Mouse (Mus musculus) MEL (cell line): ENCODE results near the gene Gm11168. TPM values are rescaled to one million over a fixed set of nuclear protein-coding genes. Genes with fewer than 3 reads are reported as not detected.
A peak's percentile ranks its signal among the peaks of the same experiment; 100 is the strongest.
"Not testable (repeated sequence)": the region's sequence is repeated elsewhere in the genome, so short reads cannot be mapped to it uniquely, and the experiment has no call there.

Experiments used
- DNase-seq: peaks from one replicate; pipeline ENCODE4 v3.0.0; 2011; ENCODE audit warnings: low read depth, low spot score
- H3K27ac ChIP-seq: 2 replicates; pipeline ENCODE4 v1.5.1; 2012; ENCODE audit warnings: low read depth, mild to moderate bottlenecking, control low read depth, low read length, moderate library complexity; ENCODE audit not compliant: control insufficient read depth
- H3K27me3 ChIP-seq, 2 experiments: fragments of 150-350 bp in 1 of 2; sonication (generic) in 1 of 2; 2 replicates each; pipeline ENCODE4 v1.6.1; 2012; ENCODE audit warnings: low read length in 2 of 2, mild to moderate bottlenecking in 2 of 2, improper control_type of control experiment in 1 of 2, moderate library complexity in 1 of 2; ENCODE audit not compliant: insufficient read depth in 2 of 2, control insufficient read depth in 1 of 2
- H3K36me3 ChIP-seq, 2 experiments: 2 replicates each; pipeline ENCODE4 v1.6.1; 2012 to 2014; ENCODE audit warnings: low read length in 2 of 2, improper control_type of control experiment in 1 of 2, inconsistent platforms in 1 of 2, mild to moderate bottlenecking in 1 of 2; ENCODE audit not compliant: insufficient read depth in 2 of 2, control insufficient read depth in 1 of 2
- H3K4me1 ChIP-seq, 2 experiments: fragments of 150-350 bp in 1 of 2; sonication (generic) in 1 of 2; 2 replicates each; pipeline ENCODE4 v1.6.1; 2012; ENCODE audit warnings: low read length in 2 of 2, improper control_type of control experiment in 1 of 2, mild to moderate bottlenecking in 1 of 2; ENCODE audit not compliant: insufficient read depth in 2 of 2, control insufficient read depth in 1 of 2
- H3K4me3 ChIP-seq, 2 experiments: fragments of 150-350 bp in 1 of 2; sonication (generic) in 1 of 2; 2 replicates each; pipeline ENCODE4 v1.5.1; 2012; ENCODE audit warnings: low read depth in 2 of 2, low read length in 2 of 2, mild to moderate bottlenecking in 2 of 2, moderate library complexity in 2 of 2, control low read depth in 1 of 2, improper control_type of control experiment in 1 of 2; ENCODE audit not compliant: control insufficient read depth in 1 of 2, insufficient read depth in 1 of 2
- H3K79me2 ChIP-seq: 2 replicates; pipeline ENCODE4 v1.6.1; 2012; ENCODE audit warnings: mild to moderate bottlenecking, low read length, moderate library complexity; ENCODE audit not compliant: control insufficient read depth, poor library complexity, insufficient read depth
- H3K9ac ChIP-seq: 2 replicates; pipeline ENCODE4 v1.6.1; 2012; ENCODE audit warnings: low read depth, mild to moderate bottlenecking, control low read depth, low read length, moderate library complexity; ENCODE audit not compliant: control insufficient read depth, poor library complexity, severe bottlenecking
- H3K9me3 ChIP-seq: fragments of 150-350 bp; sonication (generic); replicated peaks from 2 replicates; pipeline ENCODE4 v1.6.1; 2012; ENCODE audit warnings: mild to moderate bottlenecking, low read length, improper control_type of control experiment, moderate library complexity; ENCODE audit not compliant: insufficient read depth
- polyA plus RNA-seq, 2 experiments: library from polyadenylated mRNA; stranded (reverse) in 1 of 2; unstranded in 1 of 2; fragments of >175 nt in 1 of 2; fragments of >200 nt in 1 of 2; gene quantifications; 2 replicates each; pipeline versions ENCODE4 v1.2.1 to v1.2.4; 2012; ENCODE audit warnings: low replicate concordance in 2 of 2, low read depth in 1 of 2; ENCODE audit not compliant: insufficient read length in 2 of 2, insufficient read depth in 1 of 2, missing spikeins in 1 of 2
- total RNA-seq: library from RNA; depleted of rRNA; stranded (reverse); fragments of 300-350 nt; gene quantifications from 2 replicates; pipeline ENCODE4 v1.2.3, GENCODE M21; 2012; rRNA removed

Gene Gm11168
- total RNA-seq (0.31 and 0.52 TPM in 2 replicates), polyA plus RNA-seq (not detected)

- not testable (repeated sequence) for H3K4me3 ChIP-seq, H3K27ac ChIP-seq, H3K9me3 ChIP-seq, DNase-seq, H3K27me3 ChIP-seq, H3K4me1 ChIP-seq, H3K9ac ChIP-seq, H3K36me3 ChIP-seq, H3K79me2 ChIP-seq
Observed at GRCm38 (mm10) chr9:3002794-3003396, at the start of gene Gm11168. Gene Gm11168 (plus strand): TSS chr9:3003346.

GRCm38 (mm10) chr9:3000445-3000972, 2.6 kb upstream of the Gm11168 start, which contains the start of gene Gm10722:
Gene Gm10722 (plus strand): TSS chr9:3000922.
- not testable (repeated sequence) for H3K4me3 ChIP-seq, H3K27ac ChIP-seq, H3K79me2 ChIP-seq, H3K27me3 ChIP-seq, H3K36me3 ChIP-seq, H3K9me3 ChIP-seq, H3K9ac ChIP-seq, H3K4me1 ChIP-seq
- peak; percentile 73 for DNase-seq

GRCm38 (mm10) chr9:3001006-3001405, 2.1 kb upstream of the Gm11168 start:
- not testable (repeated sequence) for H3K9ac ChIP-seq, H3K9me3 ChIP-seq, H3K4me1 ChIP-seq, H3K4me3 ChIP-seq, H3K27me3 ChIP-seq, H3K36me3 ChIP-seq, H3K79me2 ChIP-seq, H3K27ac ChIP-seq, DNase-seq

- peak; percentile 42 for DNase-seq
- not testable (repeated sequence) for H3K4me3 ChIP-seq, H3K36me3 ChIP-seq, H3K27ac ChIP-seq, H3K9me3 ChIP-seq, H3K27me3 ChIP-seq, H3K79me2 ChIP-seq, H3K4me1 ChIP-seq, H3K9ac ChIP-seq
Observed at GRCm38 (mm10) chr9:3001948-3002659, 1.0 kb upstream of the Gm11168 start.

- not testable (repeated sequence) for H3K79me2 ChIP-seq, DNase-seq, H3K36me3 ChIP-seq, H3K4me3 ChIP-seq, H3K9ac ChIP-seq, H3K4me1 ChIP-seq, H3K27me3 ChIP-seq, H3K27ac ChIP-seq, H3K9me3 ChIP-seq
Observed at GRCm38 (mm10) chr9:3006179-3006578, 3.0 kb downstream of the Gm11168 start.

GRCm38 (mm10) chr9:3006636-3007035, 3.5 kb downstream of the Gm11168 start:
- H3K9ac ChIP-seq, DNase-seq, H3K9me3 ChIP-seq, H3K4me3 ChIP-seq, H3K36me3 ChIP-seq, H3K27me3 ChIP-seq, H3K27ac ChIP-seq, H3K4me1 ChIP-seq, H3K79me2 ChIP-seq: not testable (repeated sequence)

- not testable (repeated sequence) for H3K9me3 ChIP-seq, H3K4me3 ChIP-seq, H3K4me1 ChIP-seq, H3K27me3 ChIP-seq, H3K27ac ChIP-seq, H3K9ac ChIP-seq, H3K79me2 ChIP-seq, H3K36me3 ChIP-seq
- peak; percentile 67 for DNase-seq
Observed at GRCm38 (mm10) chr9:3007272-3007671, 4.1 kb downstream of the Gm11168 start.
